Mouse (Mus musculus): ENCODE results near the gene Ptcra. TPM values are rescaled to one million over a fixed set of nuclear protein-coding genes. Genes with fewer than 3 reads are reported as not detected.

The Ptcra gene
- 0.34 and 0.53 TPM in 2 replicates for polyA plus RNA-seq (2014; fragmentation: Nextera tagmentation; extraction: Ambion mirVana)

DNA sequence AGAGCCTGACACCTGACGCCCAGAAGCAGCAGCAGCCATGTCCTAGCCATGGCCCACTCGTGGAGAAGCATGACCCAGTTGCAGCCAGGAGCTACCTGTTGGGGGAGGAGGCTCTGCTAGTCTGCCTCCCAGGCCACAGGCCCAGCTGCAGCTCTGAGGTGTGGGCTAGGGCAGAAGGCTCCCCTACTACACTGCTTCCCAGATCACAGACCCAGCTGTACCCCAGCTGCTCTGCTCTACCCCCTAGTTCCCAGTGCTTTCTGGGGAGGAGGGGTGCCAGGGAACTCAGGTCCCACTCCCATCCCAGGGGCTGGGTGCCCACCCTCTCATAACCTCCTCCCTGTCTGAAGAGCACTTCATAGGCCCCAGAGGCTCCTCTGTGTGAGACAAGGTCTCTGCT, at the start of gene Ptcra:
Gene Ptcra (minus strand): TSS at position 169 of the 400 bp plus-strand sequence.
- no peak within 1 kb of the TSS for H3K4me3 ChIP-seq (ENCODE audit: low read depth, low read length)
- H3K27ac ChIP-seq (ENCODE audit: low read depth, low read length): no peak within 1 kb of the TSS
- no peaks in the 10 kb centered on the region for H3K4me1 ChIP-seq (replicated peaks; ENCODE audit: control insufficient read depth, insufficient read depth, low read length)
- WGBS: 61% methylated on average over 2 of the region's 2 CpGs
- H3K36me3 ChIP-seq (ENCODE audit: control insufficient read depth, insufficient read depth, low read length): no peaks in the 10 kb centered on the region
- H3K9me3 ChIP-seq (ENCODE audit: control insufficient read depth, low read length): no peaks in the 10 kb centered on the region
- ATAC-seq (ENCODE audit: low FRiP score): no peak
- no peak for DNase-seq (ENCODE audit: low spot score)
- no peaks in the 10 kb centered on the region for H3K27me3 ChIP-seq (ENCODE audit: control insufficient read depth, insufficient read depth, low read length)
- H3K9ac ChIP-seq (ENCODE audit: low read depth, low read length): no peak within 1 kb of the TSS
- H3K4me2 ChIP-seq (replicated peaks; ENCODE audit: low read depth, low read length): no peak within 1 kb of the TSS

DNA sequence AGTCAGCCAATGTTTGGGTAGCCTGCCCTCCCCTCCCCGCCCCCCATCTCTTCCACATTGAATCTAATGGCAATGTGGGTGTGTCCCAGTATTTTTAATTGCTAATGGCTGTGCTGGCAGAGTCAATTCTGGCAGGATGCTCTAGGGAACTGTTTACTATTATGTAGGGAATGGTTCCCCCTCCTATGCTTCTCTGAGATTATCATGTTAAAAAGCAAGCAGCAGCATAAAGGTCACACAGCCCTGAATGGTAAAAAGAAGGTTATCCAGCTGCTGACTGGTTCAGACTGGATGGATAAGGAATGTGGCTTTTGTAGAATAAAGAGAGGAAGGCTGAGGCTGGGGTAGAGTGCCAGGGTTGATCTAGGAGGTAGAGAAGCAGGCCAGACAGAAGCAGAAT, 48.9 kb upstream of the Ptcra start:
- no peak overlapping the region for H3K9ac ChIP-seq (ENCODE audit: low read depth, low read length)
- ATAC-seq (ENCODE audit: low FRiP score): no peak
- no peak for DNase-seq (ENCODE audit: low spot score)
- peaks cover 3% of the 10 kb centered on the region for H3K36me3 ChIP-seq (ENCODE audit: control insufficient read depth, insufficient read depth, low read length)
- 96% methylated on average over 1 of the region's 1 CpGs for WGBS
- no peak overlapping the region for H3K4me2 ChIP-seq (replicated peaks; ENCODE audit: low read depth, low read length)
- H3K27ac ChIP-seq (ENCODE audit: low read depth, low read length): no peak overlapping the region
- no peaks in the 10 kb centered on the region for H3K27me3 ChIP-seq (ENCODE audit: control insufficient read depth, insufficient read depth, low read length)
- no peaks in the 10 kb centered on the region for H3K4me1 ChIP-seq (replicated peaks; ENCODE audit: control insufficient read depth, insufficient read depth, low read length)
- no peaks in the 10 kb centered on the region for H3K9me3 ChIP-seq (ENCODE audit: control insufficient read depth, low read length)
- no peak overlapping the region for H3K4me3 ChIP-seq (ENCODE audit: low read depth, low read length)

DNA sequence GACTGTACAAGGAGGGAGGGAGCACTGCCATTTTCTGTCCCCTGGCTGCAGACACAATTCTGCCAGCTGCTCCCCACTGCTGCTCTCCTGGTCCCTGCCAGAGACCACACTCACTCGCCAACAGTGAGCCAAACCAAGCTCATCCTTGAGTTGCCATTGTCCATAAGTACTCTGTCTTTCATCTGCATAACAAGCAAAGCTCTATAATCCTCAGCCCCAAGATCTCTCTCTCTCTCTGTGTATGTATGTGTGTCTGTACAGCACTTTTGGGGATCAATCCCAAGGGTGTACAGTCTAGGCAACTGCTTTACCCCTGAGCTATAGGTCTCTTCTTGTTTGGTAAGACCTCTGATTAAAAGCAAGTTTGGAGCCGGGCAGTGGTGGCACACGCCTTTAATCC, 47.2 kb upstream of the Ptcra start:
- ATAC-seq (ENCODE audit: low FRiP score) (no peak), DNase-seq (ENCODE audit: low spot score) (no peak)
- Histone ChIP-seq H3K4me1 (replicated peaks; ENCODE audit: control insufficient read depth, insufficient read depth, low read length) (no peaks in the 10 kb centered on the region), H3K9ac (ENCODE audit: low read depth, low read length) (no peak overlapping the region), H3K9me3 (ENCODE audit: control insufficient read depth, low read length) (no peaks in the 10 kb centered on the region), H3K4me3 (ENCODE audit: low read depth, low read length) (no peak overlapping the region), H3K27ac (ENCODE audit: low read depth, low read length) (no peak overlapping the region), H3K27me3 (ENCODE audit: control insufficient read depth, insufficient read depth, low read length) (no peaks in the 10 kb centered on the region), H3K4me2 (replicated peaks; ENCODE audit: low read depth, low read length) (no peak overlapping the region), H3K36me3 (ENCODE audit: control insufficient read depth, insufficient read depth, low read length) (peaks cover 3% of the 10 kb centered on the region)
- 85% methylated on average over 3 of the region's 3 CpGs for WGBS

GRCm38 (mm10) chr17:46809131-46809830, 45.8 kb upstream of the Ptcra start:
- H3K27me3 ChIP-seq (ENCODE audit: control insufficient read depth, insufficient read depth, low read length): no peaks in the 10 kb centered on the region
- H3K4me2 ChIP-seq (replicated peaks; ENCODE audit: low read depth, low read length): no peak overlapping the region
- no peak overlapping the region for H3K4me3 ChIP-seq (ENCODE audit: low read depth, low read length)
- DNase-seq (ENCODE audit: low spot score): no peak
- no peak for ATAC-seq (ENCODE audit: low FRiP score)
- no peak overlapping the region for H3K27ac ChIP-seq (ENCODE audit: low read depth, low read length)
- WGBS: 91% methylated on average over 6 of the region's 6 CpGs
- no peaks in the 10 kb centered on the region for H3K4me1 ChIP-seq (replicated peaks; ENCODE audit: control insufficient read depth, insufficient read depth, low read length)
- peaks cover 3% of the 10 kb centered on the region for H3K36me3 ChIP-seq (ENCODE audit: control insufficient read depth, insufficient read depth, low read length)
- H3K9ac ChIP-seq (ENCODE audit: low read depth, low read length): no peak overlapping the region
- no peaks in the 10 kb centered on the region for H3K9me3 ChIP-seq (ENCODE audit: control insufficient read depth, low read length)

DNA sequence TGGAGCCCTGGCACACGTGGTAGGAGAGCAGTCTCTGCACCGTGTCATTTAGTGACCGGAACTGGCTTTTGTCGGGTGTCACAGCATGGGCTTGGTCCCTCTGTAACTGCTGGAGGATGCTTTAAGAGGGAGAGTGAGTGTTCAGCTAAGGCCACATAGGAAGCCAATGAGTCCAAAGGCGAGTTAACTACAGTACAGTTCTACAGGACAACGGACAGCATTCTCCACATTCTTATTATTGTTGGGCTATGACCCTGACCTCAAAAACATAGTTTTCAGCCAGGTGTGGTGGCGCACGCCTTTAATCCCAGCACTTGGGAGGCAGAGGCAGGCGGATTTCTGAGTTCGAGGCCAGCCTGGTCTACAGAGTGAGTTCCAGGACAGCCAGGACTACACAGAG, 44.9 kb upstream of the Ptcra start:
- Histone ChIP-seq H3K27me3 (ENCODE audit: control insufficient read depth, insufficient read depth, low read length) (no peaks in the 10 kb centered on the region), H3K36me3 (ENCODE audit: control insufficient read depth, insufficient read depth, low read length) (peaks cover 3% of the 10 kb centered on the region), H3K4me1 (replicated peaks; ENCODE audit: control insufficient read depth, insufficient read depth, low read length) (no peaks in the 10 kb centered on the region), H3K27ac (ENCODE audit: low read depth, low read length) (no peak overlapping the region), H3K9me3 (ENCODE audit: control insufficient read depth, low read length) (no peaks in the 10 kb centered on the region), H3K4me2 (replicated peaks; ENCODE audit: low read depth, low read length) (no peak overlapping the region), H3K4me3 (ENCODE audit: low read depth, low read length) (no peak overlapping the region), H3K9ac (ENCODE audit: low read depth, low read length) (no peak overlapping the region)
- DNase-seq (ENCODE audit: low spot score) (no peak), ATAC-seq (ENCODE audit: low FRiP score) (no peak)
- 86% methylated on average over 10 of the region's 10 CpGs for WGBS

- no peak overlapping the region for H3K9ac ChIP-seq (ENCODE audit: low read depth, low read length)
- no peak overlapping the region for H3K4me3 ChIP-seq (ENCODE audit: low read depth, low read length)
- no peak overlapping the region for H3K27ac ChIP-seq (ENCODE audit: low read depth, low read length)
- WGBS: 90% methylated on average over 6 of the region's 6 CpGs
- H3K9me3 ChIP-seq (ENCODE audit: control insufficient read depth, low read length): no peaks in the 10 kb centered on the region
- H3K4me1 ChIP-seq (replicated peaks; ENCODE audit: control insufficient read depth, insufficient read depth, low read length): no peaks in the 10 kb centered on the region
- no peak for ATAC-seq (ENCODE audit: low FRiP score)
- H3K27me3 ChIP-seq (ENCODE audit: control insufficient read depth, insufficient read depth, low read length): no peaks in the 10 kb centered on the region
- H3K4me2 ChIP-seq (replicated peaks; ENCODE audit: low read depth, low read length): no peak overlapping the region
- DNase-seq (ENCODE audit: low spot score): no peak
- peaks cover 12% of the 10 kb centered on the region; the same call in 1 of the 2 replicates for H3K36me3 ChIP-seq (ENCODE audit: control insufficient read depth, insufficient read depth, low read length)
These were observed 38.2 kb upstream of the Ptcra start for GRCm38 (mm10) chr17:46801761-46802160.

DNA sequence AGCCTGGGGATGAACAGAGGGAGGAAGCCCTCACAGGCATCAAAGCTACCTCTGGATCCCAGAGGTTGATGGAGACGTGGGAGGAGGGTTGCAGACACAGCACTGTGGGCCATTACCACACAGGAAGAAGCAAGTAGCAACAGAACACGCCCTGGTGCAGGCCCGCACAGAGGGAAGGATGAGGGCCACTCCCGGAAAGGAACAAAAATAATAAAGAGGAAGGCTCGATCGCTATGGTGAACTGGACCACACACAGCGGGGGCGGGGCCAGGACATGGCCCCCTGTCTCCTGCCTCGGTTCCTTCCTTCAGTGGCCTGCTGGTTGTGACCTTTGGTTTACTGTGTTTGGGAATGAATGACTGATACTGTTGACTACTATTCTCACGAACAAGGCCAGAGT, 36.2 kb upstream of the Ptcra start:
- H3K27me3 ChIP-seq (ENCODE audit: control insufficient read depth, insufficient read depth, low read length): no peaks in the 10 kb centered on the region
- no peak overlapping the region for H3K27ac ChIP-seq (ENCODE audit: low read depth, low read length)
- no peak overlapping the region for H3K9ac ChIP-seq (ENCODE audit: low read depth, low read length)
- DNase-seq (ENCODE audit: low spot score) (no peak), ATAC-seq (ENCODE audit: low FRiP score) (no peak)
- WGBS: 79% methylated on average over 10 of the region's 10 CpGs
- H3K4me2 ChIP-seq (replicated peaks; ENCODE audit: low read depth, low read length): no peak overlapping the region
- H3K9me3 ChIP-seq (ENCODE audit: control insufficient read depth, low read length): no peaks in the 10 kb centered on the region
- H3K4me1 ChIP-seq (replicated peaks; ENCODE audit: control insufficient read depth, insufficient read depth, low read length): no peaks in the 10 kb centered on the region
- H3K4me3 ChIP-seq (ENCODE audit: low read depth, low read length): no peak overlapping the region
- peaks cover 12% of the 10 kb centered on the region; the same call in 1 of the 2 replicates for H3K36me3 ChIP-seq (ENCODE audit: control insufficient read depth, insufficient read depth, low read length)

- Histone ChIP-seq H3K4me3 (ENCODE audit: low read depth, low read length) (no peak overlapping the region), H3K27ac (ENCODE audit: low read depth, low read length) (no peak overlapping the region), H3K27me3 (ENCODE audit: control insufficient read depth, insufficient read depth, low read length) (no peaks in the 10 kb centered on the region), H3K9ac (ENCODE audit: low read depth, low read length) (no peak overlapping the region), H3K4me1 (replicated peaks; ENCODE audit: control insufficient read depth, insufficient read depth, low read length) (no peaks in the 10 kb centered on the region), H3K36me3 (ENCODE audit: control insufficient read depth, insufficient read depth, low read length) (peaks cover 12% of the 10 kb centered on the region; the same call in 1 of the 2 replicates), H3K9me3 (ENCODE audit: control insufficient read depth, low read length) (no peaks in the 10 kb centered on the region), H3K4me2 (replicated peaks; ENCODE audit: low read depth, low read length) (no peak overlapping the region)
- peak; percentile 27; the same call in 1 of the 2 replicates for ATAC-seq (ENCODE audit: low FRiP score)
- 44% methylated on average over 8 of the region's 8 CpGs for WGBS
- DNase-seq (ENCODE audit: low spot score): peak; percentile 16
These were observed 33.9 kb upstream of the Ptcra start for GRCm38 (mm10) chr17:46797386-46797785.

DNA sequence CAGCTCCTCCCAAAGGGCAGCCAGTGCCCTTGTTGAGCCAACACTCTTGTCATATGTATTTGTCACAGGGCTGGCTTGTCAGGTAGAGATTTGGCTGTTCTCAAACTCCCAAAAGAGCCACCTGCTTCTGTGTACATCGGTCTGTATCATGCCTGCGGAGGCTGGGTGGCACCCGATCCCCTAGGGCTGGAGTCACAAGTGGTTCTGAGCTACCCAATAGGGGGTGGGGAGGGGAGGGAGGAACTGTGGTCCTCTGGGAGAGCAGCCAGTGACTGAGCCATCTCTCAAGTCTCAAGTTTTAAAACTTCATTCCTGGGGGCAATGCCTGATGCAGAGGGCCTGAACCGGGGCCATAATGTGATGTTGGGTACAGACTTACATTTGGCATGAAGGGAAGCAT, 33.2 kb upstream of the Ptcra start:
- H3K4me2 ChIP-seq (replicated peaks; ENCODE audit: low read depth, low read length): no peak overlapping the region
- H3K9me3 ChIP-seq (ENCODE audit: control insufficient read depth, low read length): no peaks in the 10 kb centered on the region
- DNase-seq (ENCODE audit: low spot score) (no peak), ATAC-seq (ENCODE audit: low FRiP score) (no peak)
- H3K4me3 ChIP-seq (ENCODE audit: low read depth, low read length): no peak overlapping the region
- H3K4me1 ChIP-seq (replicated peaks; ENCODE audit: control insufficient read depth, insufficient read depth, low read length): no peaks in the 10 kb centered on the region
- H3K27me3 ChIP-seq (ENCODE audit: control insufficient read depth, insufficient read depth, low read length): no peaks in the 10 kb centered on the region
- peaks cover 12% of the 10 kb centered on the region; the same call in 1 of the 2 replicates for H3K36me3 ChIP-seq (ENCODE audit: control insufficient read depth, insufficient read depth, low read length)
- H3K9ac ChIP-seq (ENCODE audit: low read depth, low read length): no peak overlapping the region
- 85% methylated on average over 4 of the region's 4 CpGs for WGBS
- no peak overlapping the region for H3K27ac ChIP-seq (ENCODE audit: low read depth, low read length)
